Mouse (Mus musculus) liver, embryonic 15.5 days (tissue): Measurements from ENCODE around the gene Fbxw5. TPM values are rescaled to one million over a fixed set of nuclear protein-coding genes. Genes with fewer than 3 reads are reported as not detected.

Experiments used
- ATAC-seq: fragments of 200-750 bp; cut with Nextera tagmentation; 2 replicates; pipeline ENCODE4 v1.8.0; 2017; ENCODE audit warnings: moderate number of reproducible peaks, mild to moderate bottlenecking, moderate library complexity; ENCODE audit not compliant: insufficient read depth
- H3K27ac ChIP-seq: fragments of 300-500 bp; sonication (generic); replicated peaks from 2 replicates; pipeline ENCODE4 v1.5.1; 2015; ENCODE audit warnings: mild to moderate bottlenecking, inconsistent platforms
- H3K27me3 ChIP-seq: fragments of 300-500 bp; sonication (generic); 2 replicates; pipeline ENCODE4 v1.6.1; 2015; ENCODE audit warnings: mild to moderate bottlenecking, inconsistent platforms
- H3K36me3 ChIP-seq: fragments of 300-500 bp; sonication (generic); replicated peaks from 2 replicates; pipeline ENCODE4 v1.6.1; 2015; ENCODE audit warnings: moderate library complexity, mild to moderate bottlenecking, inconsistent platforms
- H3K4me1 ChIP-seq: fragments of 300-500 bp; sonication (generic); replicated peaks from 2 replicates; pipeline ENCODE4 v1.6.1; 2015; ENCODE audit warnings: inconsistent platforms
- H3K4me2 ChIP-seq: fragments of 300-500 bp; sonication (generic); 2 replicates; pipeline ENCODE4 v1.6.1; 2015; ENCODE audit warnings: moderate library complexity, mild to moderate bottlenecking, inconsistent platforms
- H3K4me3 ChIP-seq: fragments of 300-500 bp; sonication (generic); replicated peaks from 2 replicates; pipeline ENCODE4 v1.5.1; 2015; ENCODE audit warnings: mild to moderate bottlenecking, inconsistent platforms
- H3K9ac ChIP-seq: fragments of 300-500 bp; sonication (generic); 2 replicates; pipeline ENCODE4 v1.6.1; 2015; ENCODE audit warnings: moderate library complexity, mild to moderate bottlenecking, inconsistent platforms
- H3K9me3 ChIP-seq: fragments of 300-500 bp; sonication (generic); replicated peaks from 2 replicates; pipeline ENCODE4 v1.6.1; 2016; ENCODE audit warnings: inconsistent platforms
- WGBS: fragments of 180-500 bp; shearing (Covaris S2); methylation state at CpG from one replicate; pipeline ENCODE4 v1.1.7; 2015; ENCODE audit warnings: mixed read lengths; ENCODE audit not compliant: insufficient replicate concordance; 5-methylcytosine and 5-hydroxymethylcytosine counted together
- polyA plus RNA-seq: library from polyadenylated mRNA; unstranded; fragments of >200 nt; fragmentation: Nextera tagmentation; extraction: Ambion mirVana; gene quantifications from 2 replicates; pipeline ENCODE4 v1.2.1, GENCODE M21; 2015

Fbxw5 gene
- polyA plus RNA-seq: 24.0 and 28.6 TPM in 2 replicates

DNA sequence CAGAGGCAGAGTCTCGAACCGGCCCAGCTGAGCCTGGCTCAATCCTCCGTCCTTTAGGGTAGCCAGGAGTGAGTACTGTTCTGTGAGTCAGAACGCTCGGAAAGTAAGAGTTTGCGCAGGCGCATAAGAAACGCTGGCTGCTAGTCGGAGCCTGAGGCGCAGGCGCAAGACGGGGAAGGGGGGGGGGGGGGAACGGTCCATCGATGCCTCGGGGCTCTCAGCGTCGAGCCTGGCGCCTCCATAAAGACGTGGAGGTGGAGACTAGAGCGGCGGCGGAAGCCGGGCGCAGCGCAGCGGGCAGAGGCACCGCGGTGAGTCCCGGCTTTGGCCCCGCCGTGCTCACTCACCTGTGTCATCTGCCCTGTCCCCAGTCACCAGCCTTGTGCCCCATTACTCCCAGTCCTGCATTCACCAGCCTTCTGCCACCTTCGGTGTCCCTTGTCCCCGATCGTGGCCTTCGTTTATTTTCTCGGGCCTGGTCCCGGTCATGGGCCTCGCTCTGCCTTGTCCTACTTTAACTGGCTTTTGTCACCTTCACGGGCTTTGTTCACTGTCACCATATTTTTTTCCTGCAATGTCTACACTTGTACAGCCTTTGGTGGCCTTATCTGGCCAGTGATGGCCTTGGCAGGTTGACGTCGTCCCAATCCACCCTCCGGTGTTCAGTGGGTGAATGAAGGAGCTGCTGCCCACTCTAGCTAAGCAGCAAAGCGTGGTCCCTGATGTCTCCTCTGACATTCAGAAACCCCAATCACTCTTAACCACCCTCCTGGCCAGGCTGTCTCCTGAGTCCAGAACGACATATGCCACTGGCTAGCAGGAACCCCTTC, at the start of gene Fbxw5:
TSS of gene Fbxw5 (plus strand) at position 175 of the 830 bp plus-strand sequence.
- H3K27ac ChIP-seq: peak within 1 kb of the TSS; percentile 80
- ATAC-seq: peak; percentile 80

GRCm38 (mm10) chr2:25450853-25451647, 49.5 kb upstream of the Fbxw5 start:
- Histone ChIP-seq H3K4me2 (no peak overlapping the region), H3K36me3 (no peaks in the 10 kb centered on the region), H3K4me1 (no peaks in the 10 kb centered on the region), H3K9me3 (no peaks in the 10 kb centered on the region), H3K4me3 (no peak overlapping the region), H3K9ac (no peak overlapping the region), H3K27me3 (no peaks in the 10 kb centered on the region), H3K27ac (no peak overlapping the region)
- 44% methylated on average over 8 of the region's 8 CpGs for WGBS
- ATAC-seq: no peak

More for the DNA sequence above, at the start of gene Fbxw5:
- Histone ChIP-seq H3K4me3 (peak within 1 kb of the TSS; percentile 69), H3K9ac (peak within 1 kb of the TSS; percentile 73), H3K9me3 (no peaks in the 10 kb centered on the region), H3K36me3 (peaks cover 29% of the 10 kb centered on the region), H3K4me2 (peak within 1 kb of the TSS; percentile 81), H3K27me3 (no peaks in the 10 kb centered on the region), H3K4me1 (peaks cover 75% of the 10 kb centered on the region)
- 1% methylated on average over 37 of the region's 44 CpGs for WGBS

- H3K4me3 ChIP-seq: no peak overlapping the region
- peaks cover 5% of the 10 kb centered on the region; the same call in 1 of the 2 replicates for H3K4me1 ChIP-seq
- H3K27me3 ChIP-seq: no peaks in the 10 kb centered on the region
- H3K4me2 ChIP-seq: no peak overlapping the region
- no peak for ATAC-seq
- H3K27ac ChIP-seq: no peak overlapping the region
- no peaks in the 10 kb centered on the region for H3K9me3 ChIP-seq
- 33% methylated on average over 1 of the region's 1 CpGs for WGBS
- no peak overlapping the region for H3K9ac ChIP-seq
- H3K36me3 ChIP-seq: no peaks in the 10 kb centered on the region
Measured at GRCm38 (mm10) chr2:25452951-25453350, 47.6 kb upstream of the Fbxw5 start.

DNA sequence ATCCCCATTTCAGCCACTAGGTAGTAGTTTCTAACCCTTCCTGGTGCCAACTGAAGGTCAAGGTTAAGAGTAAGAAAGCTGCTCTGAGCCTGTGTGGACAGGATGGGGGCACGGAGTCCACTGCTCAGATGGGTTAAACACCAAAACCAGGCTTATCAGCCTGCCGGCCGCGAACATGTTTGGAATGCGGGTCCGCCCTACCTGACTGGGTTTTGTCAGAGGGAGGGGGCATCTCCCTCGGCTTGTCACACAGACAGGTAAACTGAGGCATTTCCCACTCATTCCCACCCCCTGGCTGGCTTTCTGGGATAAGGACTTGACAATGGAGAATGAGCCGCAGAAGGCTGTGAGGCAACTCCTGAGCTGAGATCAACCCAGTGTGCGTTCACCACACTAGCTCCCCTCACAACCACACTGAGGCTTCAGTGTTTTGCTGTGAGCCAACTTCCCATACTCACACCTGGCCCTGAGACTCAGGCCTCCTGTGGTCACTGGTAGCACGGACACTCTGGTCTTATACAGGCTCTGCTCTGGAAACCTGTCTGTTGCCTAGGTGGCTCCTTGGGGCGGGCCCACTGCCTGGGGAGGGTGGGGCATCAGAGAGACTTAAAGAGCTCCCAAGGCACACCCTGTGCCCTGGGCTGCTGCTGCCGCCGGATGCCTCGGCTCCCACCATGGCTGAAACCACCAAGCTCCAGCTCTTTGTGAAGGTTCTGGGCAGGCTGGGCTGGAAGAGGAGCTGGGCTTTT, 44.2 kb upstream of the Fbxw5 start, which contains the start of gene Clic3:
TSS of gene Clic3 (plus strand) at position 634 of the 749 bp plus-strand sequence.
- H3K27ac ChIP-seq: no peak within 1 kb of the TSS
- H3K4me3 ChIP-seq: no peak within 1 kb of the TSS
- H3K9ac ChIP-seq: no peak within 1 kb of the TSS
- H3K36me3 ChIP-seq: peaks cover 3% of the 10 kb centered on the region; the same call in 1 of the 2 replicates
- no peaks in the 10 kb centered on the region for H3K9me3 ChIP-seq
- no peak within 1 kb of the TSS for H3K4me2 ChIP-seq
- H3K4me1 ChIP-seq: peaks cover 30% of the 10 kb centered on the region
- ATAC-seq: no peak
- 53% methylated on average over 14 of the region's 14 CpGs for WGBS
- H3K27me3 ChIP-seq: no peaks in the 10 kb centered on the region

GRCm38 (mm10) chr2:25457022-25457896, 43.3 kb upstream of the Fbxw5 start:
- H3K9ac ChIP-seq: no peak overlapping the region
- H3K36me3 ChIP-seq: peaks cover 3% of the 10 kb centered on the region; the same call in 1 of the 2 replicates
- H3K9me3 ChIP-seq: no peaks in the 10 kb centered on the region
- H3K4me2 ChIP-seq: no peak overlapping the region
- peaks cover 33% of the 10 kb centered on the region for H3K4me1 ChIP-seq
- 72% methylated on average over 9 of the region's 9 CpGs for WGBS
- H3K27me3 ChIP-seq: no peaks in the 10 kb centered on the region
- H3K27ac ChIP-seq: no peak overlapping the region
- no peak for ATAC-seq
- H3K4me3 ChIP-seq: no peak overlapping the region

GRCm38 (mm10) chr2:25458911-25459310, 41.6 kb upstream of the Fbxw5 start:
- WGBS: 73% methylated on average over 5 of the region's 5 CpGs
- ATAC-seq: no peak
- Histone ChIP-seq H3K4me1 (peaks cover 33% of the 10 kb centered on the region), H3K27ac (no peak overlapping the region), H3K9ac (no peak overlapping the region), H3K4me3 (no peak overlapping the region), H3K36me3 (peaks cover 3% of the 10 kb centered on the region; the same call in 1 of the 2 replicates), H3K9me3 (no peaks in the 10 kb centered on the region), H3K4me2 (no peak overlapping the region; the same call in 1 of the 2 replicates), H3K27me3 (no peaks in the 10 kb centered on the region)

DNA sequence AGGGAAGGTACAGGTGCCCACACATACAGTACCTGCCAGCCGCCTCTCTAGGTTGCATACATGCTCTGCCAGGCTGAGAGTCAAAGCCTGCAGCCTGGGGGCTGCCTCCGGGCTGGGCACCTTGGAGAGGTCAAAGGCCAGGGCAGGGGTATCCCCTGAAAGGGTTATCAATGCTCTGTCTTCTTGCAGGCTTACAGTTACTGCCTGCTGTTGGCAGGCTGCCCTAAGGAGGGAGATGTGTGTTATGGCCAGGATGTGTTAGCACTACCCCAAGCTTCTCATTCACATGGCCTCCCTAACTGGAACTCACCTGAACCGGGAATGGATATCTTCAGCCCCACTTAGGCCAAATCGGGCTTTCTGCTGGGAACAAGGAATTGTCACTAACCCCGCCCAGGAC, 40.4 kb upstream of the Fbxw5 start:
- Histone ChIP-seq H3K27ac (peak overlapping the region; percentile 91), H3K9ac (peak overlapping the region; percentile 71), H3K4me2 (peak overlapping the region; percentile 96), H3K36me3 (peaks cover 3% of the 10 kb centered on the region; the same call in 1 of the 2 replicates), H3K9me3 (no peaks in the 10 kb centered on the region), H3K27me3 (no peaks in the 10 kb centered on the region), H3K4me1 (peaks cover 39% of the 10 kb centered on the region), H3K4me3 (peak overlapping the region; percentile 72)
- no peak for ATAC-seq
- 31% methylated on average over 5 of the region's 5 CpGs for WGBS

DNA sequence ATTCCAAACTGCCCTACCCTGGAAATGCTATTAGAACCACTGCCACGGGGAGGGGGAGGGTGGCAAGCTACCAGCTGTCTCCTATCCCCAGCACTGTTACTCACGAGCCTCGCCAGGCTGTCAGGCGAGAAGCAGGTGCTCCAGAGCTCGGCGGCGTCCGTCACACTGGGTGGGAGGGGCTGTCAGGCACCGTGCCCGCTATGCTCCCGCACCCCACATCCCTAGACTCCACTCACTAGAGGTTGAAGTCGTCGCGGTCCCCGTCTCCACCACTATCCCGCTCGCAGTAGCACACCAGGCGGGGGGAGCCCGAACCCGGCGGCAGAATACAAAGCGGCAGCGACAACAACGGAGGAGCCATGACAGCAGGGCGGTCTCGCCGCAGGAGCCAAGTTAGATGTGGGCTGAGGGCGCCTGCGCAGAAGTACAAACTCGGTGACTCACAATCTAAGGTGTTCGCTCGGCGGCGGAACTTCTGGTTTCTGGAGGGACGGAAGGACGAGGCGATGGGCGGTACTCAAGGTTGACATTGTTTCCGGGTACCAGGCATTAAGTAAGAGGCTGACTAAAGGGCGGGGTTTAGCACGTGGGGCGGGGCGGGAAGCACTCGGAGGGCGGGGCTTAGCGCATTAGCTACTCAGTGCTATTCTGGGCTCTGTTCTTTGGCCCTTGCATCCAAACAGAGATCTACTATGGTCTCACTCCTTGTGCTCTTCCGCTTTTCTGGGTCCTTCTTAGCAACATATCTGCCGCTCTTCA, 39.8 kb upstream of the Fbxw5 start, which contains the start of gene Paxx:
TSS of gene Paxx (minus strand) at position 544 of the 759 bp plus-strand sequence.
- H3K4me1 ChIP-seq: peaks cover 39% of the 10 kb centered on the region
- H3K27ac ChIP-seq: peak within 1 kb of the TSS; percentile 91
- H3K4me2 ChIP-seq: peak within 1 kb of the TSS; percentile 96
- WGBS: under 1% methylated on average over 48 of the region's 48 CpGs
- no peaks in the 10 kb centered on the region for H3K27me3 ChIP-seq
- H3K9ac ChIP-seq: peak within 1 kb of the TSS; percentile 71
- H3K36me3 ChIP-seq: peaks cover 3% of the 10 kb centered on the region; the same call in 1 of the 2 replicates
- H3K4me3 ChIP-seq: peak within 1 kb of the TSS; percentile 72
- peak; percentile 86 for ATAC-seq
- H3K9me3 ChIP-seq: no peaks in the 10 kb centered on the region

DNA sequence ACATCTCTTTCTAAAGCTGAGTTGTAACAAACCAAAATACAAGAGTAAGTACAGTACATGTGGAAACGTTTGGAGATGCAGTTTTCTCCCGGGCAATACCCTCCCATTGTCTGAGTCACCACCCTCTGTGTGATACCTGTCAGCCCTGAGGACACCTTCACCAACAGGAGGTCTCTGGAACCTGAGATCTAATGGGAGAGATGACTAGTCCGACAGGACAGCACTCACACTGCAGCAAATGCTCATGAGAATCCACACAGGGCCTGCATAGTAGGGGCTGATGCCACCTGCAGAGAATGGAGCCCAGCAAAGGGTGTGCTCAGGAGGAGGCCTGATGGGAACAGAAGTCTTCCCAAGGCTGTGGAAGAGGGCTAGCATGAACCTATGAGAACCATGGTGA, 39.1 kb upstream of the Fbxw5 start:
- peak overlapping the region; percentile 67 for H3K27ac ChIP-seq
- H3K9me3 ChIP-seq: no peaks in the 10 kb centered on the region
- H3K4me3 ChIP-seq: peak overlapping the region; percentile 72
- peak overlapping the region; percentile 96 for H3K4me2 ChIP-seq
- WGBS: 19% methylated on average over 3 of the region's 3 CpGs
- H3K4me1 ChIP-seq: peaks cover 37% of the 10 kb centered on the region
- no peak for ATAC-seq
- H3K36me3 ChIP-seq: peaks cover 3% of the 10 kb centered on the region; the same call in 1 of the 2 replicates
- H3K9ac ChIP-seq: peak overlapping the region; percentile 6; the same call in 1 of the 2 replicates
- H3K27me3 ChIP-seq: no peaks in the 10 kb centered on the region
